Mouse (Mus musculus): Measurements from ENCODE around the gene Cttnbp2nl.

The Cttnbp2nl gene

DNA sequence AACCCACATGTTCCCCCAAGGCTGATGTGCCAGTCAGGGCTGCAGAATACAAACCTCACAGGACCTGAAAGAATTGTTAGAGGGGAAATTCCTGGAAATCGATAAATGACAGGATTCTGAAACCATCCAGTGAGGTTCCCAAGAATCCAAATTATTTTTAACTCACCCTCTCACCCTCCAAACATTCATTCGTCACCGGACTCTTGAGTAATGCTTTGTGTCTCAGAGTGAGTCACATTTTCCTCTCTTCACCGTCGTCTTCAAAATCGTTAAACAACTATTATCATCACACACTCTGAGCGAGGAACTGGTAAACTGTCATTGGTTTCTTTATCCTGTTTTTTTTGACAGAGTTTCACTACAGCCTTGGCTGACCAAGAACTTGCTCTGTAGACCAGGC lies 7.0 kb upstream of the Cttnbp2nl start:
- no peak for DNase-seq (ENCODE audit: extremely low read depth, low read depth, low spot score)

DNA sequence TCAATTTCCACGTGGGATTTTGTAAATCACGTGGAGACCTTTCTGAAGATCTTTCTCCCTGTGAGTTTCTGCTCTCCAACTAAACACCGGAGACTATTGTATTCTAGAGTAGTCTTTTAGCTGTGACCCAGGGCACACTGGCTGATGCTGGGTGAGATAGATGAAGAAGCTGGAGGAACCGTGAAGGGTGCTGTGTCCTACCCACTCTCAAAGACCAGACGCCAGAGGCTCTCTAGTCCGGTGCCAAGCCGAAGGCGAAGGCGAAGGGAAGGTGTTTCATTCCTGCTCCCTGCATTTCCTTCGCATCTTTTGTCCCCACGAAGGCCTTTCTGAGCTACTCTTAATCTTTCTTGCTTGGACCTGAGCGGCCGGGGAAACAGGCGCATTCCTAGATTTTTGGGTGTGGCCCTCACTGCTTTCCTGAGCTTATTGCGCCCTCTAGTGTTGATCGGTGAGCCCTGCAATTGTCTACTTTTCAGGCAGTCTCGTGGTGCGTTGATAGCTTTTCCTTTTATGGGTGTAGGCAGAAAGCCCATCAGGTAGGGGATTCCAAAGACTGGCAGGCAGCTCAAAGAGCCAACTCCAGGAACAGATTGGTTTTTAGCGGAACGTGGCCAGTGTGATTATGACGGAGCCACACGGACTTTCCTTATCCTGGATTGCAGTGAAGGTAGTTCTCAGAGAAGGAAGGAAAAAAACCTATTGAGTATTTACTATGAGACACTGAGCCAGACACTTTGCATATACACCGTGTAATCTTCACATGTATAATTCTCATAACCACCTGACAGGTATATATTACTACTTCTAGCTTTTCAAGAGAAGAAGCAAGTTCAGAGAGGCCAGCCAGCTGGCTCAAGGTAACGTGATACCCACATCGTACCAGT lies 5.9 kb upstream of the Cttnbp2nl start:
- DNase-seq (ENCODE audit: extremely low read depth, low read depth, low spot score), result no peak

- DNase-seq (ENCODE audit: extremely low read depth, low read depth, low spot score), result no peak
These were observed 2.7 kb upstream of the Cttnbp2nl start for GRCm38 (mm10) chr3:105055666-105056065.

DNA sequence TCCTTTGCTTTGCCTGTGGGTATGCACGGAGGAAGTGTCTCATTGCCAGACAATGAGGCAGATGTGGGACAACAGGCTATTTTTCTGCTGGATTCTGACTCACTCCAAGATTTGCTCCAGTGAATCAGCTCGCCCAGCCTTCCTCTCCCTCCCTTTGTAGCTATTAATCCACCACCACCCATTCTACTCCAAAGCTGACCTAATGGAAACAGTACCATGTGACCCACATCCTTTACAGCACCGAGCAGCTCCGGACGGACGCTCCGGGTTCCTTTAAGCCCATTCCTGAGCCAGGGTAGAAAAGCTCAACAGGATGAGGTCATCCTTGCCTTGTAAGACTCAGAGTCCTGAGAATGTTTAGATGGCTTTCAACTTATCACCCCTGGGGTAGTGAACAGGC lies 2.0 kb upstream of the Cttnbp2nl start:
- no peak for DNase-seq (ENCODE audit: extremely low read depth, low read depth, low spot score)

DNA sequence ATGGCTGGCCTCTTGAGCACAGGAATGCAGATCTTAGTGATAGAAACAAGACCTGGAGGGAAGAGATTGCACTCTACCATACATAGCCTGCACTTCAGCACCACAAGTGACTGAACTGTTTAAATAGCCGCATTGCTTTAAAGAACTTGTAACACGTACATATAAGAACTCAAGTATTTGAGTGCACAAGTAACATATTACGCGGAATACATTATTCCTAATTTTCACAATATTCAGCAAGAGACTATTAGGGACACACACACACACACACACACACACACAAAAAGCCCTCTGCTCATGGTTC lies 704 bp upstream of the Cttnbp2nl start:
- no peak for DNase-seq (ENCODE audit: extremely low read depth, low read depth, low spot score)

GRCm38 (mm10) chr3:105052171-105052936 lies 592 bp downstream of the Cttnbp2nl start:
- DNase-seq (ENCODE audit: extremely low read depth, low read depth, low spot score), result no peak

GRCm38 (mm10) chr3:105051103-105051502 lies 1.8 kb downstream of the Cttnbp2nl start:
- DNase-seq (ENCODE audit: extremely low read depth, low read depth, low spot score), result no peak

GRCm38 (mm10) chr3:105049848-105050247 lies 3.1 kb downstream of the Cttnbp2nl start:
- DNase-seq (ENCODE audit: extremely low read depth, low read depth, low spot score), result no peak

DNA sequence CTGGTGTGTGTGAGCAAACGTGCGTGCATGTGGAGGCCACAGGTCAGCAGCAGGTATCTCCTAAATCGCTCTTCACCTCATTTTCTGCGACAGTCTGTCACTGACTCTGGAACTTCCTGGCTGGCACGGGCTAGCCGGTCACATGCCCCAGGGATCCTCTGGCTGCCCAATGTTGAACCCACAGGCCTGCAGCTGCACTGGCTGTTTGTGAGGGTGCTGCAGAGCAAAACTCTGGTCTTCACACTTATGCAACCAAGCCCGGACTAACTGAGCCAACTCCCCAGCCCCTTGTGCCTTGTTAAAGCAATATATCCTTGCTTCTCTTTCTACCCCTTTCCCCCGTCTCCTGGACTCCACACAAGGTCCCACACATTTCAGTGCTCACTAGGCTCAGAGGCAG lies 5.3 kb downstream of the Cttnbp2nl start:
- DNase-seq (ENCODE audit: extremely low read depth, low read depth, low spot score), result no peak

DNA sequence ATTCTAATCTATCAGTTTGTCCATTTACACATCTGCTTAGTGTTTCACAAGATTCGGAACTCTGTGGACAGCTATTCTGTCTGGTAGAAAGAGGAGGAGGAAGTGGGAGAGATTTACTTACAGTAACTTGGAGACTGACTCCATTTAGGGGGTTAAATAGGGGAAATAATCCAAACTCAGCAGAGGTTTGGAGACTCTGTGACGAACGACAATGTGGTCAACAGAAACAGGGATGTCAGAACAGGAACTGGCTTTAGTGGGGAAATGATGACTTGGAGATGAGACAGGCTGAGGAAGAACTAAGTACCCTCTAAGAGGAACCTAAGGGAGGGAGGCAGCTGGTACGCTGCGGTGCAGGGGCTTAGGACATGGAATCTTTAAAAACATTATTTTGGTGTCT lies 6.1 kb downstream of the Cttnbp2nl start:
- no peak for DNase-seq (ENCODE audit: extremely low read depth, low read depth, low spot score)

DNA sequence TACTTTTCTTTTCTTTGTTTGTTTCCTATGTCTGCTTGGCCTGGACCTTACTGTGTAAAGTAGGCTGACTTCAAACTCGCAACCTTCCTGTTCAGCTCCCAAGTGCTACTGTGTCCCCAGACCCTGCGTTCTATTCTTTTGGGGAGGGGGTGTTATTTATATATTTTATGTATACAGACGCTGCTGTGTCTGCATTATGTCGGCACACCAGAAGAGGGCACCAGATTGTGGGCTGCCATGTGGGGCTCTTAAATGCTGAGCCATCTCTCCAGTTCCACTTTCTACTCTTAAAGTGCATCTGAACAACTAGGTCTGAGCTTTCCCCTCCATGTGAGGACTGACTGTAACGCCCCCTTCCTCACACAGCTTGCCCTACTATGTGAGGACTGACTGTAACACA lies 9.2 kb downstream of the Cttnbp2nl start:
- DNase-seq (ENCODE audit: extremely low read depth, low read depth, low spot score), result no peak

DNA sequence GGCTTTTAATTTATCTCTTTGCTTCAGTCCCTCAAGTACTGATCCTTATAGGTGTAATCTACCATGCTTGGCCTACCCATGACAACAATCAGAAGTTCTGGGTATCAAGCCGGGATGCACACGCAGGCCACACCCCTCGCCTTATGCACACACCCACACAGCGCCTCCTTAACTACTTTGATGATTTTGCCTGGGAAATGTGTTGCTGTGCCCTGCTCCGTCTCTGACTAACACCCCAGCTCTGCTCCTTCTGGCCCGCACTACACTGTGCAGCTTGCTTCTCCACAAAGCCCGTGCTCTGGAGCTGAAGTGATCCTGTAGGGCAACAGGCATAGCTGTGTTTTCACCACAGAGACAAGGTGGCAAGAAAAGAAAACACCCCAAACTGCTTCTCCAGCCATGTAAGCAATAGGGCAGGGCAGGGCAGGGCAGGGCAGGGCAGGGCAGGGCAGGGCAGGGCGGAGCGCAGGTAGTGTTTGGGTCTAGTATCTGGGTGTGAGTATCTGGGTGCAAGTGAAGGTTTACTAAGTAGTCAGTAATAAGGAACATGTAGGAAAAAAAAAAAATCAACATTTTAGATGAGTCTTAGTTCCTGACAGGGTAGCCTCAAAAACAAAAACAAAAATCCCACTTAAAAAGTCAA lies 11.8 kb downstream of the Cttnbp2nl start:
- DNase-seq (ENCODE audit: extremely low read depth, low read depth, low spot score), result no peak

GRCm38 (mm10) chr3:105040002-105040401 lies 12.9 kb downstream of the Cttnbp2nl start:
- no peak for DNase-seq (ENCODE audit: extremely low read depth, low read depth, low spot score)

DNA sequence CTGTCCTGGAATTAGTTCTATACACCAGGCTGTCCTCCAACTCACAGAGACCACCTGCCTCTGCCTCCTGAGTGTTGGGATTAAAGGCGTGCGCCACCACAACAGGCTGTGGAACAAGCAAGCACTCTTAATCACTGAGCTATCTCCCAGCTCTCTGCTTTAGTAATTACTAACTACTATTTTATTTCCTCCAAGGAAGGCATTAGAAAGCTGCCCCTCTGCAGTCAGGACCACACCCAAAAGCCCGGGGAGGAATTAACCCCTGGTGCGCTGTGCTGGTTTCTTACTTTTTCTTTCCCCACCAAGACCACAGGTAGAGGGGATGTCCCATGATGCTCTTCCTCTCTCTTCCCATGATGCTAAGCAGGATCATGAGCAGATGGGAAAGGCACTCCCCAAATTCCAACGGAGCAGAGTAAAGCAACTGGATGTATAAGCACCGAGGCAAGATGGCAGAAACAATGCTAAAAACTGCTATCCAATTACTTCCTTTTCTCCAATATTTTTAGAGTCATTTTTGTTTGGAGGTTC lies 15.6 kb downstream of the Cttnbp2nl start:
- DNase-seq (ENCODE audit: extremely low read depth, low read depth, low spot score), result no peak

GRCm38 (mm10) chr3:105036281-105036847 lies 16.6 kb downstream of the Cttnbp2nl start:
- no peak for DNase-seq (ENCODE audit: extremely low read depth, low read depth, low spot score)

DNA sequence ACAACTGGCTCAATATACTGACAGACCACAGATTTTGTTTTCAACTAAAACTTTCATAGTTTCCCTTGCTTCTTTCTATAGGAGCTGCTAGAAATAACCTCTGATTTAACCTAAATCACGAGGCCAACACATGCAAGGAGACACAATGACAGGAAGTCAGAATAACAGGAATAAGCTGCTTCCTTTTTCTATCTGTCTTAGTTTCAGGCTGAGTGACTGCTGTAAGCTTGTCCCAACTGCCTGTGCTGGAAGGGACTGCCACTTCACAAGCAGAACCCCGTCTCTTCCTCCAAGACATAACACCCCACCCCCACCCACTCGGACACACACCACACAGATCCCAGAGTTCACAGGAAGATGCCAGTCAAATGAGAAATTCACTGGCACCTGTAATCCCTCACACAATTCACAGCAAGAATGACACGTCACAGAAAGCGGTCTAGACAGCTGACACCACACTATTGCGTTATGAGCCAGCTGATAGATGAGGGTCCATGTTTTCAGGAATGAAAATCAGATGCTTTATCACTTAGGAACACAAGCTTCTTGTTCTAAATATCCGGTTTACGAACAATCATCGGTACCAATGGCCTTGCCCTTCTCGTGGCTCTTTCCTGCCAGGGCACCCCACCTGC lies 29.5 kb downstream of the Cttnbp2nl start:
- no peak for DNase-seq (ENCODE audit: extremely low read depth, low read depth, low spot score)

DNA sequence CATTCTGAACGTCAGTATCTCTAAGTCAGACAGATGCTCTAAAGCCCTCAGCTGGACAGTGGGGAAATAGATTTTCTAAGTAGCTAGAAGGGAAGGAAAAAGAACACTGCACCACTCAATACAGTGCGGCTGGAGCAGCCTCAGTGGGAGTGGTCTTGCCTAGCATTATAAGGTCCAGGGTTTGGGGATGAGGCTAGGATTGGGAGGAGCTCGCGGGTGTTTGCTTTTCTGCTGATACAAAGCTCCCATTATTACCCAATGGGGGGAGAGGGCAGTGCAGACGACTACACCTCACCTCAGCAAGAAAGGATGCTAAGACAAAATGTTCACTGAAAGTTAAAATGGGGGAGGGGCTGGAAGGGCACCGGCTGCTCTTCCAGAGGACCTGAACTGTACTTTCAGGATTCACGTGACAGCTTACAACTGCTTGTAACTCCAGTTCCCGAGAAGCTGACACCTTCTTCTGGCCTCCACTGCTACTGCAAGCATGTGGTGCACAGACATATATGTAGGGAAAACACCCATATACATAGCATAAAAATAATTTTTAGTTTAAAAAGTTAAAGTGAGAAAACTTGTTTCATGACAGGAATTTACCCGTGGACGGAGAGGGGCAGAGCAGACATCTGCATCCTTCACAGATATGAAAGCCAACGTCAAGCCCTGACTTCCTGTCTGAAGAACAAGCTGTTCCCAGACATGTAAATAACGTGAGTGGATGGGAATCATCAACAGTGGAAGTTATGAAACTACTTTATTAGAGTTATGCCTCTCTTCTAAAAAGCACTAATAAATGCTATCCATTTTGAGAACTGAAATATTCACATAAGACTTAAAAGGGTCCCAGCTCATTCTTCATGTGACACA lies 32.9 kb downstream of the Cttnbp2nl start:
- no peak for DNase-seq (ENCODE audit: extremely low read depth, low read depth, low spot score)

DNA sequence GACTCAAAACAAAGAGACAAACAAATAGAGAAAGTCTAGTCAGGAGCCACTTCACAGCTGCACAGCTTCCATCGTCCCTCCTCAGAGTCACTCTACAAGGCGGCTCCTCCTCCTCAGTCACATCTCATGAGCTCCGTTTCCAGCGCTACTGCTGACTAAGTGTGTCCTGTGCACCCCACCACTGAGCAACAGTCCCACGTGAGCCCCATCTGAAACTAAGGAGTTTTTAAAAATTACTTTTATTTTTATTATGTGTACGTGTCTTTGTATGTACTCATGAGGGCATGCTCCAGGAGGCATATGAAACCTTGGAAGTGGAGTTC lies 34.2 kb downstream of the Cttnbp2nl start:
- no peak for DNase-seq (ENCODE audit: extremely low read depth, low read depth, low spot score)

GRCm38 (mm10) chr3:105018085-105018782 lies 34.7 kb downstream of the Cttnbp2nl start:
- DNase-seq (ENCODE audit: extremely low read depth, low read depth, low spot score), result no peak

Data from fat pad, adult 2 months (tissue).